Mouse (Mus musculus) neutrophil, adult 5-6 weeks (primary cell): Measurements from ENCODE around the gene Pcdh15. TPM values are rescaled to one million over a fixed set of nuclear protein-coding genes. Genes with fewer than 3 reads are reported as not detected.

Experiments
- ATAC-seq: fragments of 151-379, 151-347 bp; 2 replicates; pipeline ENCODE4 v1.8.0; 2017; ENCODE audit warnings: mild to moderate bottlenecking, moderate TSS enrichment; ENCODE audit not compliant: insufficient number of reproducible peaks, poor library complexity, low FRiP score, severe bottlenecking; ENCODE audit errors: extremely low read depth
- total RNA-seq: library from RNA; stranded (forward); fragments of 200-1000 nt; gene quantifications from 2 replicates; pipeline ENCODE4 v1.2.3, GENCODE M21; 2017

Gene Pcdh15
- total RNA-seq, 1 experiment from 2014 or later: not detected

DNA sequence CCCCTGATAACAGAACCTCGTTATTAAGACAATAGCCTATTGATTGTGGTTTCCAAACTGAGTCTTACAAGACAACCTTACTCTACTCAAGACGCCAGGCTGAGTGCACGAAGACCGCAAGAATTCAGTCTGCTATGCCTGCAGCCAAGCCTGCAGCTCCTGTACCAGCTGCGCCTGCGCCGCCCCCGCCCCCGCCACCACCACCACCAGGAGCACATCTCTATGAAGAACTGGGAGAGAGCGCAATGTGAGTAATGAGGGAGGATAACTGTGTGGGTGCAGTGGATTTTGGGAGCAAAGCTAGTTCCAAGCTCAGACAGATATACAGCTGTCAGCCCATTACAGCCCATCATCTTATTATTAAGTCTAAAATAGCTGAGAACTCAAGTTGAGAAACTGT lies 1527.5 kb downstream of the Pcdh15 start:
- no peak for ATAC-seq

DNA sequence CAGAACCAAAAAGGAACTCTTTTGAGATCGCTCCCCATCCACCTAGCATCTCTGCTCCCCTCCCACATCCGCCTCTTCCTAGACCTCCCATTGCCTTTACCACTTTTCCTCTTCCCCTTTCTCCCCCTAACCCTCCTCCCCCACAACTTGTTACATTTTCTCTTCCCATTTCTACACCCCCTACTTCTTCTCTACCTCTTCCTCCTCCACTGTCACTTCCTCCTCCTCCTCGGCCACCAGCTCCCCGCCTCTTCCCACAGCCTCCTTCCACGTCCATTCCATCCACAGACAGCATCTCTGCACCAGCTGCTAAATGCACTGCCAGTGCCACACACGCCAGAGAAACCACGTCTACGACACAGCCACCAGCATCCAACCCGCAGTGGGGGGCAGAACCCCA lies 1532.2 kb downstream of the Pcdh15 start:
- no peak for ATAC-seq

DNA sequence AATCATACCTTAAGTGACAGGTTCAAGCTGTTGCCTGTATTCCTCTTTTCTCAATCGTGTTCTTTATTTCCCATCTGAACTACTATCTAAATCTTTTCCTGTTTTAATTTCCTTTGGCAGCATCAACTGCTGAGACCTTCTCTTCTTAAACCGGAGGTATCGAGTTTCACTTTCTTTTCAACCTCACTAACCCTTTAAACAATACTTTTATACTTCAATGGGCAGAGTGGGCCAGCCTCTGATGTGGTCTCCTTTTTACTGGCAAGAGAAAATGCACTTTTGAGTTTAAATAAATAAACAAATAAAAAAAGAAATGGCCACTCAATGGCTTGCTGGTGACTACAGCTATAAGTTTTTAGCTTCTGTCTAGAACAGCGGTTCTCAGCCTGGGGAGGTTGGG lies 1537.9 kb downstream of the Pcdh15 start:
- no peak for ATAC-seq

DNA sequence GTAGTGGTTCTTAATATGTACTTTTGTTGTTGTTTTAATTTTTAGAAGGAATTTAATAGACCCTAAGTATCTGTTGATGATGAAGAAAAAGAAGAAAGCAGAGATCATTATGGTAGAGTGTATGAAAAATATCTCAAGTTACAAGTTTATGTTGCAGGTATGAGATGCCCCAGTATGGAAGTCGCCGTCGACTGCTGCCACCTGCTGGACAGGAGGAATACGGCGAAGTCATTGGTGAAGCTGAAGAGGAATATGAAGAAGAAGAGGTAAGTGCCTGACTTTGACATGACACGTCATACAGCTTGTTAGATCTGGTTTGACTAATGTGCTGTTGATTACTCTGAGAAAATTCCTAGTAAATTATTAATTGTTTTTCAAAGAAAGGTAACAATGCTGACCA lies 1543.0 kb downstream of the Pcdh15 start:
- ATAC-seq: no peak

DNA sequence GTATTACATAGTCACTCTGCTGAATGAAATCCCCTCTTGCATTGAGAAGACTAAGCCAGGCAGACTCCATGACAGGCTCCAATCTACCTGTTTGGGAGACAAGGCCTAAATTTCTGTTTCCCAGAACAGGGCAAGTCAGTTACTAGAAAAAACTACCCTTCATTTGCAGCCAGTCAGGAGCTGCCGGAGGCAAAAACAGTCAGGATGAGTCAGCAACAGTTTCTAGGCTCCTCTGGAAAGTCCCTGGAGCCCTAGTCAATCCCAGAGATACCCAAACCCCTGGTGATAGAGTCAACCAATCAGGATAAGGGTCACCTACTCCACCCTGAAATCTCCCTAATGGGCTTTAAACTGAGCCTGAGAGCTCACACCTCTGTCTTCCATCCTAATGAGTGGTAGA lies 1564.0 kb downstream of the Pcdh15 start:
- ATAC-seq: no peak

DNA sequence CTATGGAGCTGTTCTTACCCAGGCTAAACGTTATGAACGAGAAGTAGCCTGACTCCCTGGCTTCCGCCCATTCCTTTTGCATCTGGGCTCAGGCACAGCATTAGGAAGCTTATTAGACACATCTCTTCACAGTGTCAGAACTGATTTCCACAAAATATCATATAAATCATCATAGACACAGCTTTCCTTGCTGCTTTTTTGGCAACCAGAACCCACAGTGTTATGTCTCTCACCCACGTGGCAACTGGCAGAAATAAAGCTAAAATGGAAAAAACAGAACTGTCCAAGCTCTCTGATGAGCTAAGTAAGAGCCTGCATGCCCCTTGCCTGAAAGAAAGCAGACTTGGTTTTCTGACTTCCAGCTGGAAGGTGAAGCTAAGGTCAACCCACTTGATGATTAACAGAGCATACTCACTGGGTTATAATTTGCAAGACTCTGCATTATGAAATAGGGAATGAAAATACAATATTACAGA lies 1580.9 kb downstream of the Pcdh15 start:
- ATAC-seq: no peak

DNA sequence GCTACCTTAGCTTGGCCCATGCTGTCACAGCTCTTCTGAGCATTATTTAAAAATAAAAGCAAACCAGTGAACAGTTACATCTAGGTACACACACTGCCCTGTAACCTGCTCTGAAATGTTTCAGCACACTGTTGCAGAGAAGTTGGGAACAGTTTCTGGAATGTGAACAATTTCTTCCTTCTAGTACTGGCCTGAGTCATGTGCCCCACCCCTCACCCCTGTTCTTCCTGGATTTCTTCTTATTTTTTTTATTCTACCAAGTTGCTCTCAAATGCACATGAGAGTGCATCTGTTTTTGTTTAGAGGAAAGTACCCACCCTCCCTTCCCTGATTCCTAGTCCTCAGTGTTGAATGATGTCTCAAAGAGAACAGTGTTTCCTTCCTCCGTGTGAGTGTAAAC lies 1581.4 kb downstream of the Pcdh15 start:
- ATAC-seq: no peak
